Mouse (Mus musculus) C2C12 (cell line): ENCODE data around the gene Eapp. TPM values are rescaled to one million over a fixed set of nuclear protein-coding genes. Genes with fewer than 3 reads are reported as not detected.
"Not testable (repeated sequence)": the region's sequence is repeated elsewhere in the genome, so short reads cannot be mapped to it uniquely, and the experiment has no call there.

ENCODE experiments used
- H3K27me3 ChIP-seq: one replicate; pipeline ENCODE4 v1.6.1; 2011; ENCODE audit not compliant: control insufficient read depth, insufficient read depth, insufficient read length
- H3K36me3 ChIP-seq: one replicate; pipeline ENCODE4 v1.6.1; 2011; ENCODE audit not compliant: control insufficient read depth, insufficient read depth
- H3K4me3 ChIP-seq: one replicate; pipeline ENCODE4 v1.5.1; 2011; ENCODE audit warnings: mild to moderate bottlenecking, control low read depth; ENCODE audit not compliant: poor library complexity, insufficient read depth, severe bottlenecking
- H3K79me2 ChIP-seq: one replicate; pipeline ENCODE4 v1.6.1; 2011; ENCODE audit not compliant: control insufficient read depth, insufficient read depth
- H3K79me3 ChIP-seq: one replicate; pipeline ENCODE4 v1.6.1; 2011; ENCODE audit warnings: low read depth, control low read depth
- H3ac ChIP-seq: one replicate; pipeline ENCODE3; 2011; ENCODE audit warnings: low read depth; ENCODE audit not compliant: control insufficient read depth, insufficient read length
- CEBPB ChIP-seq: IDR thresholded peaks from one replicate; pipeline ENCODE4 v1.6.1; 2011; ENCODE audit warnings: low read depth, mild to moderate bottlenecking, control low read depth, moderate library complexity
- CTCF ChIP-seq: IDR thresholded peaks from one replicate; pipeline ENCODE4 v1.5.1; 2011; ENCODE audit not compliant: control insufficient read depth, insufficient read depth, insufficient read length
- FOSL1 ChIP-seq: IDR thresholded peaks from one replicate; pipeline ENCODE4 v1.8.0; 2011; ENCODE audit warnings: mild to moderate bottlenecking, low read length; ENCODE audit not compliant: poor library complexity, insufficient read depth, severe bottlenecking
- MAX ChIP-seq: IDR thresholded peaks from one replicate; pipeline ENCODE4 v1.6.1; 2011; ENCODE audit warnings: mild to moderate bottlenecking, control low read depth
- MYOD1 ChIP-seq: IDR thresholded peaks from one replicate; pipeline ENCODE4 v1.6.1; 2011; ENCODE audit warnings: low read depth; ENCODE audit not compliant: control insufficient read depth, insufficient read length
- MYOG ChIP-seq: IDR thresholded peaks from one replicate; pipeline ENCODE4 v1.6.1; 2011; ENCODE audit not compliant: control insufficient read depth, insufficient read length; ENCODE audit errors: extremely low read depth
- USF1 ChIP-seq: IDR thresholded peaks from one replicate; pipeline ENCODE4 v1.6.1; 2011; ENCODE audit warnings: low read depth, mild to moderate bottlenecking, control low read depth, moderate library complexity
- polyA plus RNA-seq: library from polyadenylated mRNA; unstranded; fragments of >200 nt; fragmentation: generic; extraction: Trizol; gene quantifications from one replicate; pipeline ENCODE4 v1.2.1, GENCODE M21; 2012; ENCODE audit warnings: missing spikeins

Gene Eapp
- polyA plus RNA-seq, 1 experiment: 38.8 TPM

DNA sequence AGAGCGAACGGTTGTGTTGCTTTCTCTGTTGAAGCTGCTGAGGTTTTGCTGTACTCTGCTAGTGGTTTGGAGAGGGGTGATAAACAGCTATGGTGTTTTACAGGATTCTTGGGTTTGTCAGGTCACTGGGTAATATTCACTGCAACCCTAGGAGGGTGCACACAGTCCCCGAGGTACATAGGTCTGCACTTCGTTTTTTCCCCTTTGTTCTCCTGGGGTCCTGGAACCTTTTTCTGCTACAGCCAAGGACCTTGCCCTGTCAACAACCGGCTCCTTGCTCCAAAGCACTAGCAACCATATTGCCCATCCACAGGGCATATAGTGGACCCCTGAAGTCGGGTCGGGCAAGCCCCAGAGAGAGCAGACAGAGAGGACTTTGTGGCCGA, 14.8 kb upstream of the Eapp start:
- H3K27me3 ChIP-seq, H3K79me3 ChIP-seq, H3K79me2 ChIP-seq, H3K4me3 ChIP-seq, H3ac ChIP-seq, H3K36me3 ChIP-seq: not testable (repeated sequence)

DNA sequence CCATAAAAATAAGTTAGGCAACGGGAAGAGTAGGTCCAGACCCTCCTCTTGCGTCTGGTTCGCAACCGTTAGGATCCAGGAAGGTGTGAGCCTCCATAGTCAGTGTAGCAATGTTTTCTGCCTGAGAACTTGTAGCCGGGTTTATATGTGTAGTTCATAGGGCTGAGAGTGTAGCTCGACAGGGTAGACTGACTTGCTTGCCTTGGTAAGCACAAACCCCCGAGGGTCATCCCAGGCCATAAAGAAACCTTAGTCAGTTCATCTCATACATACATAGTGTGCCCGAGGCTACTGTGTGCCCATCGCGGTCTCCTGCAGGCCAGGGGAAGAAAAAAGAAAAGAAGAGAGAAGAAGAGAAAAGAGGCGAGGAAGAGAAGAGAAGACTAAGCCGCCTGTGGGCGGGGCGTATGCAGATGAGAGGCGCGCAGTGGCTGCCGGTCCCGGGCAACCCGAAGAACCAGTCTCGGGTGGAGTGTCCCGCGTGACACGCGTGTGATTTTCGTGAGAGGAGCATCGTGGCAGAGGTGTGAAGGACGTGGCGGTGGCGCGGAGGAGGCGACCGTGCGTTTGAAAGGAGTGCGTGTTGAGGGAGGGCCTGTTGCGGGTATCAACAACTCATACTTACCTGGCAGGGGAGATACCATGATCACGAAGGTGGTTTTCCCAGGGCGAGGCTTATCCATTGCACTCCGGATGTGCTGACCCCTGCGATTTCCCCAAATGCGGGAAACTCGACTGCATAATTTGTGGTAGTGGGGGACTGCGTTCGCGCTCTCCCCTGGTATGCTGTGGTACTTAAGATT, 14.2 kb upstream of the Eapp start:
- not testable (repeated sequence) for H3K79me2 ChIP-seq, H3K27me3 ChIP-seq, H3ac ChIP-seq, H3K4me3 ChIP-seq, H3K79me3 ChIP-seq, H3K36me3 ChIP-seq

DNA sequence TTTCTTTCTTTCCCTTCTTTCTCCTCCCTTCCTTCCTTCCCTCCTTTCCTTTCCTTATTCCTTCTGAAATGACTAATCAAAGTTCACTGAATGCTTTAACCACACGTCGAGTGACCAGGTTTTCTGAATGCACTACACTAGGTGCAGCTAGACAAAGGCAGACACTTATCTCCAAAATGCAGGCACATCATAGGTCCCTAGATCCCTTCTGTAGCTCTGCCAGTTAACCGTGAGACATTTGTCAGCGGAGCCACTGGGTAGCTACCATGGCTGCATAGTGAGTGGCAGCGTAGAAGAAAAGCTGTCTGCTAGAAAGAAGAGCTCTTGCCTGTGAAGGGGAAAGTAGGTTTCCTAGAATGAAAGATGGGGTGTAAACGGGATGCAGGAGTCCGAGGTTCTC, 3.7 kb upstream of the Eapp start:
- Histone ChIP-seq H3K4me3 (no peak overlapping the region), H3K79me3 (peaks cover 5% of the 10 kb centered on the region), H3K79me2 (peaks cover 12% of the 10 kb centered on the region), H3K36me3 (no peaks in the 10 kb centered on the region), H3K27me3 (no peaks in the 10 kb centered on the region), H3ac (no peak overlapping the region)
- TF ChIP-seq CEBPB: no peak
- TF ChIP-seq MYOD1: no peak
- TF ChIP-seq MYOG: no peak
- no peak for TF ChIP-seq USF1
- no peak for TF ChIP-seq FOSL1
- TF ChIP-seq CTCF: no peak
- TF ChIP-seq MAX: no peak

DNA sequence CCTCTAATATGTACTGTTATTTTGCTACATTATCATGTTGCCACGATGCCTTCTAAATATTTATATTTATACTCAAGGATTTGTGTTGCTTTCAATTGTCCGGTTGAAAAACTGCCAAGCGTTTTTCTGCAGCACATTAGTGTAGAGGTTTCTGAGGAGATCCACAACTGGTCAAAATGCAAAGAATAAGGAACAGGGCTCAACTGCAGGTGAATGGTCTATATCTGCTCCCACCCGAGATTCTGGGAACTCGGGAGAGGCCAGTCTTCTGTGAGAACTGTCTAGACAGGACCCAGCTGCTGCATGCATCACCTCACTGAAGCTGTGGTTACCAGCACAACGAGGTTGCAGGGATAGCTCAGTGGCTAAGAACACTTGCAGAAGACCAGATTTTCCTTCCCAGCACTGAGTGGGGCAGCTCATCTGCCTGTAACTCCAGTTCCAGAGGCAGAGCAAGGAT, 2.1 kb upstream of the Eapp start:
- Histone ChIP-seq H3K79me2 (peaks cover 27% of the 10 kb centered on the region), H3K79me3 (peaks cover 12% of the 10 kb centered on the region), H3K27me3 (no peaks in the 10 kb centered on the region), H3K36me3 (no peaks in the 10 kb centered on the region), H3K4me3 (no peak overlapping the region), H3ac (no peak overlapping the region)
- TF ChIP-seq FOSL1 (no peak), USF1 (no peak), CEBPB (no peak), CTCF (no peak), MYOD1 (no peak), MYOG (no peak), MAX (no peak)

DNA sequence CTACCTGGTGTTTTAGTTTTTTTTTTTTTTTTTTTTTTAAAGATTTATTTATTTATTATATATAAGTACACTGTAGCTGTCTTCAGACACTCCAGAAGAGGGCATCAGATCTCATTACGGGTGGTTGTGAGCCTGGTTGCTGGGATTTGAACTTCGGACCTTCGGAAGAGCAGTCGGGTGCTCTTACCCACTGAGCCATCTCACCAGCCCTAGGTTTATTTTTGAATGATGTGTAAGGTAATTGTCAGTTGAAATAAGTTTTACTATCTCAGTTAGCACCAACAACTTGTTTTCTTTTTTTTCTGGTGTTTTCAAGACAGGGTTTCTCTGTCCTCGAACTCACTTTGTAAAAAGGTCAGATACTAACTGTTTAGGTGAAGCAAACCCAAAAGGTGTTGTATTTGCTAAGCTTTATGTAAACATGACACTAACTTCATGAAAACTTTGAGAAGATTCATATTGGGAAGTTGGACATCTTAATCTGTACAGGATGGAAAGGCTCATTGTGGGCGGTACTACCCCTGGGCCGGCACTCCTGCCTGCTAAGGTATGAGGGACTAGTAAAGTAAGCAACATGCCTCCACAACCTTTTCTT, 1.4 kb upstream of the Eapp start:
- no peak overlapping the region for H3ac ChIP-seq
- H3K4me3 ChIP-seq: no peak overlapping the region
- peaks cover 29% of the 10 kb centered on the region for H3K79me2 ChIP-seq
- H3K36me3 ChIP-seq: no peaks in the 10 kb centered on the region
- no peak for TF ChIP-seq USF1
- no peak for TF ChIP-seq MYOD1
- no peak for TF ChIP-seq CEBPB
- no peak for TF ChIP-seq MYOG
- no peak for TF ChIP-seq MAX
- TF ChIP-seq FOSL1: no peak
- TF ChIP-seq CTCF: no peak
- peaks cover 12% of the 10 kb centered on the region for H3K79me3 ChIP-seq
- no peaks in the 10 kb centered on the region for H3K27me3 ChIP-seq

DNA sequence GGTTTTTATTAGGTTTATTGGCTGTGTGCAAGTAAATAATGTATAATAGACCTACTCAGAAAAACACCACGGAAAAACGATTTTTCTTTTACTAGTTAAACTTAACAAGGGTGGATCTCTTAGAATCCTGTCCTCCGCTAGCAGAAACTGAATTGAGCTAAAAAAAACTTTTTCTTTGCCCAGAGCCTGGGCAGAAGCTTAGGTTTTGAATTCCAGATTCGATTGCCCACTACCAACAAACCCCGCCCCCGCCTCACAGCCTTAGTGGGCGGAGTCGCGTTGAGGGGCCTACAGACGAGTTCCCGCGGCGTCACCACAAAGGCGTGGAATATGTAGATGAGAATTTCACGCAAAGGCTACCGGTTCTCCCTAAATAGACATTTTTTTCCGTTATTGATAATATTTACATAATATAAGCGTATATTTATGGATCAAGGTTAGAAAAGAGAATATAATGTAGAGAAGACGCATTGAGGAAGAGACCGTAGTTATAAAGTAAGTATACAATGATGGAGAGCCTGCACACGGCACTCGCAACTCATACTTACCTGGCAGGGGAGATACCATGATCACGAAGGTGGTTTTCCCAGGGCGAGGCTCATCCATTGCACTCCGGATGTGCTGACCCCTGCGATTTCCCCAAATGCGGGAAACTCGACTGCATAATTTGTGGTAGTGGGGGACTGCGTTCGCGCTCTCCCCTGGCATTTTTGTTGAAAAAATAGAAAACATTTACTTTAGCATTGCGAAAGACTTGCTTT, 725 bp upstream of the Eapp start:
- Histone ChIP-seq H3K79me3 (peaks cover 12% of the 10 kb centered on the region), H3ac (no peak overlapping the region)
- TF ChIP-seq FOSL1 (peak; percentile 5), CEBPB (peak; percentile 77), MYOD1 (no peak)

More for the DNA sequence above, 725 bp upstream of the Eapp start:
- H3K4me3 ChIP-seq: peak overlapping the region; percentile 65
- H3K36me3 ChIP-seq: peaks cover under 1% of the 10 kb centered on the region
- H3K27me3 ChIP-seq: no peaks in the 10 kb centered on the region
- peaks cover 29% of the 10 kb centered on the region for H3K79me2 ChIP-seq
